9 mouse cellular contexts compared by ENCODE assay signal in the genomic region with DNA sequence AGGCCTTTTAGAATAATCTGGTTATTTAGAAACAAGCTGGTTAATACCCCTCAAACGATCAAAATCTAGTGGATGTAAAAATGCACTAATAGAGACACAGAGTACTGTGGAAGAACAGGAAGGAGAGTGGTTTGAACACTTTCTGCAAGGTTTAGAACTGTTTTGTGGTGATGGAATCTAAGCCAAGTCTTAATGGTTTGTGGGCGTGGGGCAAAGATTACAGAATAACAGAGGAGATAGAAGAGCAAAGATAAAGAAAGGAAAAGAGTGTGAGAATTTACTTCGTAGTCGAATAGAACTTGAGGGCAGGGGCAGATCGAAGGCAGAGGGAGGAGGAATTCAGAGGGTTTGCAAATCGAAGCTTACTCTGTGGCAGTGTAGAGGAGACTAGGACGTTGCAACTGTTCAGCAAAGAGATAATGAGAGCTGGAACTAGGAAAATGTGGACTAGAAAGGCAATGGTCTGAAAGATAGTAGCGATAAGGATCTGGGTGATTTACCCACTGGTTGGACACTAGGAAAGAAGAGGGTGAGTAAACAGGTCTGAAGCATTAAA. TPM values are rescaled to one million over a fixed set of nuclear protein-coding genes. Genes with fewer than 3 reads are reported as not detected.
A peak's percentile ranks its signal among the peaks of the same experiment; 100 is the strongest.
DNase-seq lines count a peak whose midpoint lies in the region; ATAC-seq and TF ChIP-seq lines count a peak whose summit lies in the region.
"Had no signal": no experiment of that assay in that cellular context is flagged by ENCODE, and none has a peak within 500 bp of the region (broad histone marks: within the 10 kb centered on the region; RNA-seq: fewer than 3 reads in every experiment).

No protein-coding gene starts in this region.

- H3K4me1 ChIP-seq in intestine, embryonic 16.5 days (ENCODE audit: control insufficient read depth, insufficient read depth, low read length) = peaks cover 7% of the 10 kb centered on the region; the same call in 1 of the 2 replicates
- H3K4me1 ChIP-seq in intestine, embryonic 15.5 days (replicated peaks) = peaks cover 5% of the 10 kb centered on the region
- H3K4me1 ChIP-seq in intestine, postnatal 0 days (replicated peaks; ENCODE audit: control insufficient read depth, insufficient read depth, low read length) = 0 out of 2 replicates have a peak, but pooled peaks cover 3% of the 10 kb centered on the region
- peaks cover 20 to 22% of the 10 kb centered on the region in 2 experiments for H3K4me1 ChIP-seq in liver, embryonic 14.5 days (replicated peaks; ENCODE audit: control insufficient read depth in 2 of 2, insufficient read depth in 2 of 2, low read length in 1 of 2)
- H3K4me1 ChIP-seq in forebrain, embryonic 12.5 days = peaks cover 15% of the 10 kb centered on the region
- H3K4me1 ChIP-seq in midbrain, embryonic 10.5 days = peaks cover 24% of the 10 kb centered on the region

- H3K4me3 ChIP-seq in intestine, embryonic 16.5 days (ENCODE audit: low read length) = no peak overlapping the region
- no peak overlapping the region for H3K4me3 ChIP-seq in intestine, embryonic 15.5 days (replicated peaks)
- no peak overlapping the region for H3K4me3 ChIP-seq in intestine, postnatal 0 days (ENCODE audit: low read depth, low read length)
- peak overlapping the region; percentile 66 to 99; a peak in 2 of 4 replicates for H3K4me3 ChIP-seq in liver, embryonic 14.5 days (ENCODE audit: insufficient read depth in 1 of 2, low read depth in 2 of 2, low read length in 2 of 2)
- no peak overlapping the region for H3K4me3 ChIP-seq in forebrain, embryonic 12.5 days (replicated peaks)
- no peak overlapping the region for H3K4me3 ChIP-seq in midbrain, embryonic 10.5 days

- peak overlapping the region; percentile 45; the same call in 1 of the 2 replicates for H3K27ac ChIP-seq in intestine, embryonic 16.5 days (ENCODE audit: low read length)
- no peak overlapping the region for H3K27ac ChIP-seq in intestine, embryonic 15.5 days
- peak overlapping the region; percentile 58 for H3K27ac ChIP-seq in intestine, postnatal 0 days (ENCODE audit: low read depth, low read length)
- H3K27ac ChIP-seq in liver, embryonic 14.5 days = no peak overlapping the region
- H3K27ac ChIP-seq in forebrain, embryonic 12.5 days = no peak overlapping the region
- H3K27ac ChIP-seq in midbrain, embryonic 10.5 days (replicated peaks) = no peak overlapping the region

- no peak for ATAC-seq in intestine, embryonic 16.5 days
- no peak for ATAC-seq in intestine, embryonic 15.5 days
- no peak for ATAC-seq in intestine, postnatal 0 days
- ATAC-seq in liver, embryonic 14.5 days (ENCODE audit: insufficient read depth) = no peak
- ATAC-seq in forebrain, embryonic 12.5 days (ENCODE audit: low FRiP score) = no peak

- no peaks in the 10 kb centered on the region for H3K27me3 ChIP-seq in intestine, embryonic 16.5 days (replicated peaks; ENCODE audit: control insufficient read depth, insufficient read depth, low read length)
- H3K27me3 ChIP-seq in intestine, embryonic 15.5 days (replicated peaks) = no peaks in the 10 kb centered on the region
- H3K27me3 ChIP-seq in intestine, postnatal 0 days (replicated peaks; ENCODE audit: control insufficient read depth, insufficient read depth, low read length) = no peaks in the 10 kb centered on the region
- no peaks in the 10 kb centered on the region for H3K27me3 ChIP-seq in liver, embryonic 14.5 days (ENCODE audit: control insufficient read depth, insufficient read depth, low read length)
- H3K27me3 ChIP-seq in forebrain, embryonic 12.5 days = no peaks in the 10 kb centered on the region
- no peaks in the 10 kb centered on the region for H3K27me3 ChIP-seq in midbrain, embryonic 10.5 days (ENCODE audit: low read depth, poor library complexity, severe bottlenecking)

- TF ChIP-seq EP300 in liver, embryonic 14.5 days (IDR thresholded peaks at IDR 0.05; ENCODE audit: low read depth) = 0 out of 2 replicates have a peak, but pooled peaks have one; percentile 2

- peak; percentile 83 for DNase-seq in 416B (ENCODE audit: low read depth)
- DNase-seq in liver, embryonic 14.5 days (ENCODE audit: low read depth in 3 of 3, low spot score in 3 of 3) = no peak
- DNase-seq in midbrain, embryonic 10.5 days (ENCODE audit: low spot score) = no peak
- no peak for DNase-seq in urinary bladder, postnatal 14 days (ENCODE audit: low spot score)
- DNase-seq: adrenal gland, postnatal 25 days had no signal

- H3K4me2 ChIP-seq in intestine, embryonic 16.5 days (ENCODE audit: low read depth, low read length) = no peak overlapping the region
- no peak overlapping the region for H3K4me2 ChIP-seq in intestine, embryonic 15.5 days (replicated peaks)
- peak overlapping the region; percentile 95 for H3K4me2 ChIP-seq in intestine, postnatal 0 days (replicated peaks; ENCODE audit: low read depth)
- H3K4me2 ChIP-seq in liver, embryonic 14.5 days (ENCODE audit: low read depth) = peak overlapping the region; percentile 85
- no peak overlapping the region for H3K4me2 ChIP-seq in forebrain, embryonic 12.5 days

- 75% methylated on average over 8 of the region's 8 CpGs for WGBS in intestine, embryonic 16.5 days
- 79% methylated on average over 8 of the region's 8 CpGs for WGBS in intestine, embryonic 15.5 days
- 51% methylated on average over 8 of the region's 8 CpGs for WGBS in intestine, postnatal 0 days
- 14% methylated on average over 8 of the region's 8 CpGs for WGBS in liver, embryonic 14.5 days (ENCODE audit: insufficient replicate concordance)
- WGBS in forebrain, embryonic 12.5 days = 85% methylated on average over 8 of the region's 8 CpGs
- 86% methylated on average over 8 of the region's 8 CpGs for WGBS in midbrain, embryonic 10.5 days

- TF ChIP-seq CTCF in intestine, postnatal 0 days (IDR thresholded peaks at IDR 0.05; ENCODE audit: low read depth) = no peak
- no peak for TF ChIP-seq CTCF in liver, embryonic 14.5 days (IDR thresholded peaks at IDR 0.05; ENCODE audit: low read depth)

- no peak overlapping the region for H3K9ac ChIP-seq in intestine, embryonic 16.5 days (ENCODE audit: low read depth, low read length)
- H3K9ac ChIP-seq in intestine, embryonic 15.5 days = no peak overlapping the region
- H3K9ac ChIP-seq in intestine, postnatal 0 days (ENCODE audit: low read depth, low read length) = no peak overlapping the region
- H3K9ac ChIP-seq in liver, embryonic 14.5 days (replicated peaks) = peak overlapping the region; percentile 59
- no peak overlapping the region for H3K9ac ChIP-seq in forebrain, embryonic 12.5 days

- H3K36me3 ChIP-seq in intestine, embryonic 16.5 days (ENCODE audit: control insufficient read depth, insufficient read depth, low read length) = no peaks in the 10 kb centered on the region
- H3K36me3 ChIP-seq in intestine, embryonic 15.5 days = no peaks in the 10 kb centered on the region
- no peaks in the 10 kb centered on the region for H3K36me3 ChIP-seq in intestine, postnatal 0 days (ENCODE audit: control insufficient read depth, insufficient read depth)
- no peaks in the 10 kb centered on the region for H3K36me3 ChIP-seq in liver, embryonic 14.5 days (replicated peaks; ENCODE audit: control insufficient read depth, insufficient read depth, low read depth)
- no peaks in the 10 kb centered on the region for H3K36me3 ChIP-seq in forebrain, embryonic 12.5 days (replicated peaks)
- H3K36me3 ChIP-seq in midbrain, embryonic 10.5 days = no peaks in the 10 kb centered on the region

- H3K9me3 ChIP-seq in intestine, embryonic 16.5 days (ENCODE audit: control insufficient read depth, low read length) = no peaks in the 10 kb centered on the region
- no peaks in the 10 kb centered on the region for H3K9me3 ChIP-seq in intestine, embryonic 15.5 days
- H3K9me3 ChIP-seq in intestine, postnatal 0 days (ENCODE audit: control insufficient read depth) = no peaks in the 10 kb centered on the region
- H3K9me3 ChIP-seq in liver, embryonic 14.5 days (ENCODE audit: control insufficient read depth, low read length) = no peaks in the 10 kb centered on the region
- H3K9me3 ChIP-seq in forebrain, embryonic 12.5 days = no peaks in the 10 kb centered on the region
- no peaks in the 10 kb centered on the region for H3K9me3 ChIP-seq in midbrain, embryonic 10.5 days (replicated peaks)

RNA-seq across cellular contexts. Expression of gene Edem3, which starts 1.7 kb away (rescaled TPM):
- polyA plus RNA-seq in intestine, embryonic 16.5 days (2015; fragmentation: Nextera tagmentation; extraction: Ambion mirVana) = 8.8 and 11.1 TPM in 2 replicates
- 12.5 and 13.2 TPM in 2 replicates for polyA plus RNA-seq in intestine, embryonic 15.5 days (2015; fragmentation: Nextera tagmentation; extraction: Ambion mirVana)
- 8.5 and 9.6 TPM in 2 replicates for polyA plus RNA-seq in intestine, postnatal 0 days (2015; fragmentation: Nextera tagmentation; extraction: Ambion mirVana)
- polyA plus RNA-seq in liver, embryonic 14.5 days (2012; rRNA removed) = 2.8 and 4.3 TPM in 2 replicates
- polyA plus RNA-seq in liver, embryonic 14.5 days (2014; fragmentation: Nextera tagmentation; extraction: Ambion mirVana) = 6.1 and 7.3 TPM in 2 replicates
- polyA plus RNA-seq in forebrain, embryonic 12.5 days (2016; fragmentation: Nextera tagmentation; extraction: Ambion mirVana) = 24.5 and 27.7 TPM in 2 replicates
- 14.1 and 18.3 TPM in 2 replicates for polyA plus RNA-seq in midbrain, embryonic 10.5 days (2016; fragmentation: Nextera tagmentation; extraction: Ambion mirVana)

Comparison
In these comparisons a context has a peak if more than half of its experiments do, and no peak if none do; other contexts are left out.
1. H3K27ac ChIP-seq: peak in intestine, embryonic 16.5 days (single experiment) and intestine, postnatal 0 days (single experiment); none in intestine, embryonic 15.5 days (single experiment), liver, embryonic 14.5 days (single experiment), forebrain, embryonic 12.5 days (single experiment) and midbrain, embryonic 10.5 days (single experiment).
2. H3K4me2 ChIP-seq: peak in intestine, postnatal 0 days (single experiment) and liver, embryonic 14.5 days (single experiment); none in intestine, embryonic 16.5 days (single experiment), intestine, embryonic 15.5 days (single experiment) and forebrain, embryonic 12.5 days (single experiment).
3. H3K4me3 ChIP-seq: peak in liver, embryonic 14.5 days (2 of 2); none in intestine, embryonic 16.5 days (single experiment), intestine, embryonic 15.5 days (single experiment), intestine, postnatal 0 days (single experiment), forebrain, embryonic 12.5 days (single experiment) and midbrain, embryonic 10.5 days (single experiment).